Mouse (Mus musculus) C2C12 (cell line): ENCODE measurements around the gene Tnip1.

Experiments
- CTCF ChIP-seq: IDR thresholded peaks from one replicate; pipeline ENCODE4 v1.5.1; 2011; ENCODE audit not compliant: control insufficient read depth, insufficient read depth, insufficient read length
- FOSL1 ChIP-seq: IDR thresholded peaks from one replicate; pipeline ENCODE4 v1.8.0; 2011; ENCODE audit warnings: mild to moderate bottlenecking, low read length; ENCODE audit not compliant: poor library complexity, insufficient read depth, severe bottlenecking
- MAX ChIP-seq: IDR thresholded peaks from one replicate; pipeline ENCODE4 v1.6.1; 2011; ENCODE audit warnings: mild to moderate bottlenecking, control low read depth
- MYOD1 ChIP-seq: IDR thresholded peaks from one replicate; pipeline ENCODE4 v1.6.1; 2011; ENCODE audit warnings: low read depth; ENCODE audit not compliant: control insufficient read depth, insufficient read length
- MYOG ChIP-seq: IDR thresholded peaks from one replicate; pipeline ENCODE4 v1.6.1; 2011; ENCODE audit not compliant: control insufficient read depth, insufficient read length; ENCODE audit errors: extremely low read depth
- USF1 ChIP-seq: IDR thresholded peaks from one replicate; pipeline ENCODE4 v1.6.1; 2011; ENCODE audit warnings: low read depth, mild to moderate bottlenecking, control low read depth, moderate library complexity

- TF ChIP-seq CTCF (no peak), USF1 (no peak), FOSL1 (no peak), MYOD1 (no peak), MYOG (no peak), MAX (no peak)
These were observed 33.8 kb downstream of the Tnip1 start for GRCm38 (mm10) chr11:54928886-54929285.
